In genomic region chr6:65056620-65057019, GRCm38 (mm10) we compare ENCODE assay signal across 15 mouse cellular contexts.
"Had no signal": no experiment of that assay in that cellular context is flagged by ENCODE, and none has a peak within 500 bp of the region (broad histone marks: within the 10 kb centered on the region; RNA-seq: fewer than 3 reads in every experiment).

No protein-coding gene starts in this region.

- H3K27ac ChIP-seq: left cerebral cortex, adult 2 months; limb, embryonic 10.5 days; liver, embryonic 13.5 days; lung, embryonic 15.5 days; macrophage; midbrain, embryonic 13.5 days; neural tube, embryonic 15.5 days had no signal

- DNase-seq: kidney, adult 18-20 months; kidney, postnatal 14 days; liver, embryonic 13.5 days; liver, postnatal 0 days; lung, postnatal 14 days; right cerebral cortex, adult 18-20 months; right cerebral cortex, postnatal 25 days had no signal

- H3K9me3 ChIP-seq: limb, embryonic 10.5 days; liver, embryonic 13.5 days; lung, embryonic 15.5 days; megakaryocyte, embryonic 14.5 days; midbrain, embryonic 13.5 days; neural tube, embryonic 15.5 days had no signal

- H3K4me2 ChIP-seq: liver, embryonic 13.5 days; lung, embryonic 15.5 days; midbrain, embryonic 13.5 days; neural tube, embryonic 15.5 days had no signal

- H3K4me1 ChIP-seq: limb, embryonic 10.5 days; liver, embryonic 13.5 days; lung, embryonic 15.5 days; megakaryocyte, embryonic 14.5 days had no signal

- H3K9ac ChIP-seq: liver, embryonic 13.5 days; liver, postnatal 0 days; lung, embryonic 15.5 days; midbrain, embryonic 13.5 days; neural tube, embryonic 15.5 days had no signal

- ATAC-seq: liver, postnatal 0 days; midbrain, embryonic 13.5 days had no signal

- H3K4me3 ChIP-seq: left cerebral cortex, adult 2 months; limb, embryonic 10.5 days; liver, embryonic 13.5 days; lung, embryonic 15.5 days; megakaryocyte, embryonic 14.5 days; midbrain, embryonic 13.5 days; myocyte; neural tube, embryonic 15.5 days had no signal

- H3K27me3 ChIP-seq: liver, embryonic 13.5 days; lung, embryonic 15.5 days; megakaryocyte, embryonic 14.5 days; midbrain, embryonic 13.5 days; neural tube, embryonic 15.5 days had no signal
